Comparison of ENCODE assay signal across 21 mouse cellular contexts in the genomic region with DNA sequence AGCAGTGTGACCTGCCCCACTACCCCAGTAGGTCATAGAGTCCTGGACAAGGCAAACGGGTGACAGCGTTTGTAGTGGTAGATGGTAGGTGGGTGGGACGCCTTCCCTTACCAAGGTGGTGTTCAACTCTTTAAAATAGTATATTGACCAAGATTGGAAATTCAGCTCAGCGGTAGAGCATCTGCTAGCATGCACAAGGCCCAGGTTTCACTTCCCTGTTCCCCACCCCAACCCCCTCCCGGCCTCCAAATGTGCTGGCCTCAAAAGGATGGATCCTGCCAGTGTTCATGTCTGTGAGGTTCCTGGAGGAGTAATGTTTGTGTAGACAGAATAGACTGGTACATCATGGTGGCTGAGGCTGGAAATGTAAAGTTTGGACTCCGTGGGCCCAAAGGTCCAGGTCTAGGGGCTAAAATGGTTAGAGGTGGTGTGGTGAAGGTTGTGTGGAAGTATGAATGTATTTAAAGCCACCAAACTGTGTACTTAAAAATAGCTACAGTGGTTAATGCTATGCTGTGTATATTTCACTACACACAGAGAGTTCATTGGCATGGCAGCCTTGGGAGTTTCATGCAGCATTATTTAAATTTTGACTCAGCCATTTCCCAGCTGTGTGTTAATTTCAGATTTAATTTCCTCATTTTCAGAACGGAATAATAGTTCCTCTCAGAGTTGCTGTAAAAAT. TPM values are rescaled to one million over a fixed set of nuclear protein-coding genes. Genes with fewer than 3 reads are reported as not detected.
DNase-seq lines count a peak whose midpoint lies in the region; ATAC-seq lines count a peak whose summit lies in the region.
"Had no signal": no experiment of that assay in that cellular context is flagged by ENCODE, and none has a peak within 500 bp of the region (broad histone marks: within the 10 kb centered on the region; RNA-seq: fewer than 3 reads in every experiment).

No protein-coding gene starts in this region.

- H3K4me3 ChIP-seq in neural tube, embryonic 13.5 days, result no peak overlapping the region
- H3K4me3 ChIP-seq in brown adipose tissue, adult 24 weeks (ENCODE audit: insufficient read depth, low read depth, low read length), result no peak overlapping the region
- H3K4me3 ChIP-seq: embryonic facial prominence, embryonic 13.5 days; heart, embryonic 13.5 days; liver, embryonic 15.5 days; stomach, embryonic 15.5 days had no signal

- no peak for DNase-seq in neural tube, embryonic 10.5 days (ENCODE audit: extremely low spot score, low spot score)
- no peak for DNase-seq in cerebellum, adult 11-12 months
- no peak for DNase-seq in cerebellum, postnatal 4 days (ENCODE audit: low spot score in 2 of 2)
- no peak for DNase-seq in adrenal gland, postnatal 36 days
- DNase-seq: adrenal gland, postnatal 25 days; cerebellum, adult 9-11 months; heart, postnatal 36 days; kidney, adult 11 months; kidney, postnatal 10 days; lung, postnatal 10 days; right cerebral cortex, adult 18-20 months; thymus, adult 18-20 months had no signal

- H3K9me3 ChIP-seq in neural tube, embryonic 13.5 days, result no peaks in the 10 kb centered on the region
- H3K9me3 ChIP-seq: embryonic facial prominence, embryonic 13.5 days; heart, embryonic 13.5 days; liver, embryonic 15.5 days; stomach, embryonic 15.5 days had no signal

- H3K27ac ChIP-seq in neural tube, embryonic 13.5 days (replicated peaks), result peak overlapping the region; percentile 54
- peak overlapping the region; percentile 50 for H3K27ac ChIP-seq in brown adipose tissue, adult 24 weeks (replicated peaks; ENCODE audit: low read depth, low read length)
- H3K27ac ChIP-seq: embryonic facial prominence, embryonic 13.5 days; heart, embryonic 13.5 days; liver, embryonic 15.5 days; stomach, embryonic 15.5 days had no signal

- peaks cover 9% of the 10 kb centered on the region; the same call in 1 of the 2 replicates for H3K36me3 ChIP-seq in neural tube, embryonic 13.5 days
- H3K36me3 ChIP-seq: stomach, embryonic 15.5 days had no signal

- H3K4me1 ChIP-seq in neural tube, embryonic 13.5 days (replicated peaks), result peaks cover 37% of the 10 kb centered on the region
- H3K4me1 ChIP-seq in brown adipose tissue, adult 24 weeks (ENCODE audit: control insufficient read depth, insufficient read depth, insufficient read length, low read length), result peaks cover 22% of the 10 kb centered on the region
- H3K4me1 ChIP-seq: stomach, embryonic 15.5 days had no signal

- no peaks in the 10 kb centered on the region for H3K27me3 ChIP-seq in neural tube, embryonic 13.5 days
- H3K27me3 ChIP-seq: heart, embryonic 13.5 days; liver, embryonic 15.5 days; stomach, embryonic 15.5 days had no signal

- no peak for ATAC-seq in neural tube, embryonic 13.5 days (ENCODE audit: low read depth)
- ATAC-seq in megakaryocyte progenitor cell, adult 5-6 weeks (replicated peaks; ENCODE audit: poor library complexity), result peak; percentile 47; the same call in 1 of the 2 replicates
- ATAC-seq: forebrain, embryonic 16.5 days; midbrain, embryonic 16.5 days had no signal

- no peak overlapping the region for H3K4me2 ChIP-seq in neural tube, embryonic 13.5 days
- H3K4me2 ChIP-seq: embryonic facial prominence, embryonic 13.5 days; heart, embryonic 13.5 days; liver, embryonic 15.5 days; stomach, embryonic 15.5 days had no signal

- H3K9ac ChIP-seq in neural tube, embryonic 13.5 days, result no peak overlapping the region
- H3K9ac ChIP-seq: embryonic facial prominence, embryonic 13.5 days; heart, embryonic 13.5 days; liver, embryonic 15.5 days; stomach, embryonic 15.5 days had no signal

- WGBS in neural tube, embryonic 13.5 days, result 88% methylated on average over 7 of the region's 7 CpGs

RNA-seq across cellular contexts. Expression of gene Atxn7l1, which starts 9.0 kb away (rescaled TPM):
- 22.1 and 23.3 TPM in 2 replicates for polyA plus RNA-seq in neural tube, embryonic 13.5 days (2015; fragmentation: Nextera tagmentation; extraction: Ambion mirVana)
- 17.2 and 22.9 TPM in 2 replicates for polyA plus RNA-seq in brown adipose tissue, adult 24 weeks (2012; ENCODE audit: insufficient read depth, insufficient read length, missing spikeins)
- 71.1 and 96.1 TPM in 2 replicates for total RNA-seq in megakaryocyte progenitor cell, adult 5-6 weeks (2015)
- 33.1 and 37.4 TPM in 2 replicates for total RNA-seq in megakaryocyte progenitor cell, adult 5-6 weeks (2017)
- 10 to 100 TPM; 26.5 to 29.5 TPM for total RNA-seq in adrenal gland, postnatal 36 days (2021)
